Mouse (Mus musculus) MEL (cell line): Measurements from ENCODE around the gene Nup37. TPM values are rescaled to one million over a fixed set of nuclear protein-coding genes. Genes with fewer than 3 reads are reported as not detected.

Experiments
- DNase-seq: peaks from one replicate; pipeline ENCODE4 v3.0.0; 2011; ENCODE audit warnings: low read depth, low spot score
- H3K27ac ChIP-seq: 2 replicates; pipeline ENCODE4 v1.5.1; 2012; ENCODE audit warnings: low read depth, mild to moderate bottlenecking, control low read depth, low read length, moderate library complexity; ENCODE audit not compliant: control insufficient read depth
- H3K27me3 ChIP-seq, 2 experiments: fragments of 150-350 bp in 1 of 2; sonication (generic) in 1 of 2; 2 replicates each; pipeline ENCODE4 v1.6.1; 2012; ENCODE audit warnings: low read length in 2 of 2, mild to moderate bottlenecking in 2 of 2, improper control_type of control experiment in 1 of 2, moderate library complexity in 1 of 2; ENCODE audit not compliant: insufficient read depth in 2 of 2, control insufficient read depth in 1 of 2
- H3K36me3 ChIP-seq, 2 experiments: 2 replicates each; pipeline ENCODE4 v1.6.1; 2012 to 2014; ENCODE audit warnings: low read length in 2 of 2, improper control_type of control experiment in 1 of 2, inconsistent platforms in 1 of 2, mild to moderate bottlenecking in 1 of 2; ENCODE audit not compliant: insufficient read depth in 2 of 2, control insufficient read depth in 1 of 2
- H3K4me1 ChIP-seq, 2 experiments: fragments of 150-350 bp in 1 of 2; sonication (generic) in 1 of 2; 2 replicates each; pipeline ENCODE4 v1.6.1; 2012; ENCODE audit warnings: low read length in 2 of 2, improper control_type of control experiment in 1 of 2, mild to moderate bottlenecking in 1 of 2; ENCODE audit not compliant: insufficient read depth in 2 of 2, control insufficient read depth in 1 of 2
- H3K4me3 ChIP-seq, 2 experiments: fragments of 150-350 bp in 1 of 2; sonication (generic) in 1 of 2; 2 replicates each; pipeline ENCODE4 v1.5.1; 2012; ENCODE audit warnings: low read depth in 2 of 2, low read length in 2 of 2, mild to moderate bottlenecking in 2 of 2, moderate library complexity in 2 of 2, control low read depth in 1 of 2, improper control_type of control experiment in 1 of 2; ENCODE audit not compliant: control insufficient read depth in 1 of 2, insufficient read depth in 1 of 2
- H3K79me2 ChIP-seq: 2 replicates; pipeline ENCODE4 v1.6.1; 2012; ENCODE audit warnings: mild to moderate bottlenecking, low read length, moderate library complexity; ENCODE audit not compliant: control insufficient read depth, poor library complexity, insufficient read depth
- H3K9ac ChIP-seq: 2 replicates; pipeline ENCODE4 v1.6.1; 2012; ENCODE audit warnings: low read depth, mild to moderate bottlenecking, control low read depth, low read length, moderate library complexity; ENCODE audit not compliant: control insufficient read depth, poor library complexity, severe bottlenecking
- H3K9me3 ChIP-seq: fragments of 150-350 bp; sonication (generic); replicated peaks from 2 replicates; pipeline ENCODE4 v1.6.1; 2012; ENCODE audit warnings: mild to moderate bottlenecking, low read length, improper control_type of control experiment, moderate library complexity; ENCODE audit not compliant: insufficient read depth
- CHD1 ChIP-seq: IDR thresholded peaks from 2 replicates; pipeline ENCODE4 v1.6.1; 2012; ENCODE audit warnings: low read depth, mild to moderate bottlenecking, inconsistent platforms, low read length, improper control_type of control experiment
- CHD2 ChIP-seq: IDR thresholded peaks from 2 replicates; pipeline ENCODE4 v1.6.1; 2011; ENCODE audit warnings: low read length, improper control_type of control experiment
- CTCF ChIP-seq, 3 experiments: IDR thresholded peaks in 2 of 3; conservative IDR thresholded peaks in 1 of 3; 2 replicates each; pipeline ENCODE4 v1.5.1; 2011 to 2012; ENCODE audit warnings: low read length in 3 of 3, low read depth in 2 of 3, mild to moderate bottlenecking in 2 of 3, improper control_type of control experiment in 1 of 3, inconsistent platforms in 1 of 3, mixed read lengths in 1 of 3, moderate library complexity in 1 of 3; ENCODE audit not compliant: control insufficient read depth in 1 of 3, insufficient read depth in 1 of 3, poor library complexity in 1 of 3, severe bottlenecking in 1 of 3
- E2F4 ChIP-seq: IDR thresholded peaks from 2 replicates; pipeline ENCODE4 v1.6.1; 2011; ENCODE audit warnings: low read depth, low read length, improper control_type of control experiment, borderline replicate concordance
- ELF1 ChIP-seq: IDR thresholded peaks from 2 replicates; pipeline ENCODE4 v1.6.1; 2014; ENCODE audit warnings: low read depth, mild to moderate bottlenecking, inconsistent platforms, low read length, improper control_type of control experiment, moderate library complexity
- ETS1 ChIP-seq: IDR thresholded peaks from 2 replicates; pipeline ENCODE4 v1.6.1; 2012; ENCODE audit warnings: low read depth, mild to moderate bottlenecking, inconsistent platforms, low read length, improper control_type of control experiment, moderate library complexity
- GABPA ChIP-seq: IDR thresholded peaks from 2 replicates; pipeline ENCODE4 v1.6.1; 2012; ENCODE audit warnings: low read depth, mild to moderate bottlenecking, inconsistent platforms, low read length, improper control_type of control experiment, moderate library complexity
- GATA1 ChIP-seq: IDR thresholded peaks from 2 replicates; pipeline ENCODE4 v1.6.1; 2011; ENCODE audit warnings: low read depth, low read length, improper control_type of control experiment
- HCFC1 ChIP-seq: IDR thresholded peaks from 2 replicates; pipeline ENCODE4 v1.6.1; 2012; ENCODE audit warnings: low read depth, mild to moderate bottlenecking, inconsistent platforms, low read length, improper control_type of control experiment, moderate library complexity
- JUND ChIP-seq: IDR thresholded peaks from 2 replicates; pipeline ENCODE4 v1.6.1; 2011; ENCODE audit warnings: low read depth, mild to moderate bottlenecking, improper control_type of control experiment, low read length
- KAT2A ChIP-seq: conservative IDR thresholded peaks from 2 replicates; pipeline ENCODE4 v1.6.1; 2012; ENCODE audit warnings: low read depth, low read length, improper control_type of control experiment, inconsistent platforms
- MAX ChIP-seq: IDR thresholded peaks from 2 replicates; pipeline ENCODE4 v1.6.1; 2011; ENCODE audit warnings: low read length, improper control_type of control experiment
- MAZ ChIP-seq: IDR thresholded peaks from 2 replicates; pipeline ENCODE4 v1.6.1; 2012; ENCODE audit warnings: low read depth, mild to moderate bottlenecking, inconsistent platforms, low read length, improper control_type of control experiment
- MEF2A ChIP-seq: IDR thresholded peaks from 2 replicates; pipeline ENCODE4 v1.6.1; 2014; ENCODE audit warnings: low read depth, mild to moderate bottlenecking, inconsistent platforms, low read length, improper control_type of control experiment; ENCODE audit not compliant: poor library complexity, insufficient replicate concordance, severe bottlenecking; ENCODE audit errors: extremely low read depth
- MXI1 ChIP-seq: IDR thresholded peaks from 2 replicates; pipeline ENCODE4 v1.6.1; 2011; ENCODE audit warnings: mild to moderate bottlenecking, low read depth, low read length, improper control_type of control experiment
- MYC ChIP-seq: IDR thresholded peaks from 2 replicates; pipeline ENCODE4 v1.6.1; 2011; ENCODE audit warnings: low read depth, mild to moderate bottlenecking, low read length, improper control_type of control experiment, moderate library complexity
- NELFE ChIP-seq: IDR thresholded peaks from 2 replicates; pipeline ENCODE4 v1.6.1; 2011; ENCODE audit warnings: low read depth, low read length, improper control_type of control experiment
- NRF1 ChIP-seq: IDR thresholded peaks from 2 replicates; pipeline ENCODE4 v1.6.1; 2014; ENCODE audit warnings: low read depth, mild to moderate bottlenecking, inconsistent platforms, low read length, improper control_type of control experiment, moderate library complexity; ENCODE audit not compliant: poor library complexity, insufficient read depth, severe bottlenecking
- POLR2A ChIP-seq, 2 experiments: IDR thresholded peaks; 2 replicates each; pipeline ENCODE4 v1.6.1; 2011 to 2012; ENCODE audit warnings: low read length in 2 of 2, mild to moderate bottlenecking in 2 of 2, control low read depth in 1 of 2, improper control_type of control experiment in 1 of 2, low read depth in 1 of 2, moderate library complexity in 1 of 2; ENCODE audit not compliant: control insufficient read depth in 1 of 2, insufficient read depth in 1 of 2, poor library complexity in 1 of 2
- POLR2AphosphoS2 ChIP-seq: IDR thresholded peaks from 2 replicates; pipeline ENCODE4 v1.6.1; 2011; ENCODE audit warnings: low read length, improper control_type of control experiment
- POLR2AphosphoS5 ChIP-seq: IDR thresholded peaks from 2 replicates; pipeline ENCODE4 v1.6.1; 2012; ENCODE audit warnings: low read depth, borderline replicate concordance, mild to moderate bottlenecking, inconsistent platforms, low read length, moderate library complexity, mixed read lengths
- RAD21 ChIP-seq: IDR thresholded peaks from 2 replicates; pipeline ENCODE4 v1.6.1; 2011; ENCODE audit warnings: mild to moderate bottlenecking, low read depth, low read length, improper control_type of control experiment
- SIN3A ChIP-seq: IDR thresholded peaks from 2 replicates; pipeline ENCODE4 v1.6.1; 2012; ENCODE audit warnings: low read length, improper control_type of control experiment, inconsistent platforms
- SMC3 ChIP-seq: IDR thresholded peaks from 2 replicates; pipeline ENCODE4 v1.6.1; 2011; ENCODE audit warnings: low read depth, low read length, improper control_type of control experiment
- TAL1 ChIP-seq: IDR thresholded peaks from 2 replicates; pipeline ENCODE4 v1.6.1; 2012; ENCODE audit warnings: mild to moderate bottlenecking, inconsistent platforms, low read length, moderate library complexity, mixed read lengths
- TBP ChIP-seq: IDR thresholded peaks from 2 replicates; pipeline ENCODE4 v1.8.0; 2011; ENCODE audit warnings: low read depth, low read length, improper control_type of control experiment
- TCF12 ChIP-seq: IDR thresholded peaks from 2 replicates; pipeline ENCODE4 v1.6.1; 2014; ENCODE audit warnings: low read depth, mild to moderate bottlenecking, inconsistent platforms, low read length, improper control_type of control experiment, moderate library complexity
- UBTF ChIP-seq: IDR thresholded peaks from 2 replicates; pipeline ENCODE4 v1.6.1; 2012; ENCODE audit warnings: low read depth, mild to moderate bottlenecking, inconsistent platforms, low read length, improper control_type of control experiment, moderate library complexity, borderline replicate concordance; ENCODE audit not compliant: insufficient read depth
- USF2 ChIP-seq, 2 experiments: IDR thresholded peaks; 2 replicates each; pipeline ENCODE4 v1.6.1; 2011 to 2012; ENCODE audit warnings: improper control_type of control experiment in 2 of 2, low read length in 2 of 2, borderline replicate concordance in 1 of 2, inconsistent platforms in 1 of 2, low read depth in 1 of 2, mild to moderate bottlenecking in 1 of 2; ENCODE audit not compliant: insufficient read depth in 1 of 2
- ZC3H11A ChIP-seq: IDR thresholded peaks from 2 replicates; pipeline ENCODE4 v1.6.1; 2012; ENCODE audit warnings: low read depth, mild to moderate bottlenecking, inconsistent platforms, low read length, improper control_type of control experiment
- ZMIZ1 ChIP-seq: IDR thresholded peaks from 2 replicates; pipeline ENCODE4 v1.6.1; 2012; ENCODE audit warnings: low read depth, mild to moderate bottlenecking, inconsistent platforms, low read length, improper control_type of control experiment, moderate library complexity
- ZNF384 ChIP-seq: IDR thresholded peaks from 2 replicates; pipeline ENCODE4 v1.6.1; 2012; ENCODE audit warnings: low read depth, mild to moderate bottlenecking, inconsistent platforms, low read length, improper control_type of control experiment
- polyA plus RNA-seq, 2 experiments: library from polyadenylated mRNA; stranded (reverse) in 1 of 2; unstranded in 1 of 2; fragments of >175 nt in 1 of 2; fragments of >200 nt in 1 of 2; gene quantifications; 2 replicates each; pipeline versions ENCODE4 v1.2.1 to v1.2.4; 2012; ENCODE audit warnings: low replicate concordance in 2 of 2, low read depth in 1 of 2; ENCODE audit not compliant: insufficient read length in 2 of 2, insufficient read depth in 1 of 2, missing spikeins in 1 of 2
- total RNA-seq: library from RNA; depleted of rRNA; stranded (reverse); fragments of 300-350 nt; gene quantifications from 2 replicates; pipeline ENCODE4 v1.2.3, GENCODE M21; 2012; rRNA removed

Nup37 gene
- total RNA-seq: 109 and 118 TPM in 2 replicates
- polyA plus RNA-seq: 100 to 1,000 TPM in 1 of 2 experiments, 10 to 100 TPM in 1; 85.4 to 193 TPM

GRCm38 (mm10) chr10:88146707-88147477 is at the start of gene Nup37, which contains the start of gene Parpbp:
Gene Nup37 (plus strand): TSS chr10:88146992.
Gene Parpbp (minus strand): TSS chr10:88146941.
- Histone ChIP-seq H3K4me3 (peak within 1 kb of the TSS; percentile 82 to 99), H3K79me2 (peaks cover 28% of the 10 kb centered on the region), H3K4me1 (peaks cover 2 to 11% of the 10 kb centered on the region in 2 experiments; a peak in 3 of 4 replicates), H3K36me3 (peaks cover 8 to 21% of the 10 kb centered on the region in 2 experiments), H3K27me3 (no peaks in the 10 kb centered on the region), H3K9me3 (no peaks in the 10 kb centered on the region), H3K27ac (peak within 1 kb of the TSS; percentile 46), H3K9ac (peak within 1 kb of the TSS; percentile 95)
- peak; percentile 92 for DNase-seq
- TF ChIP-seq GABPA (no peak), NELFE (peak; percentile 87), POLR2AphosphoS2 (peak; percentile 86; the same call in 1 of the 2 replicates), ELF1 (peak; percentile 91), ZMIZ1 (peak; percentile 79), UBTF (no peak), HCFC1 (peak; percentile 91), POLR2A (IDR thresholded peaks at IDR 0.05; ENCODE audit: control insufficient read depth in 1 of 2, insufficient read depth in 1 of 2, low read depth in 1 of 2, low read length in 2 of 2, poor library complexity in 1 of 2) (peak; percentile 89 to 92), CHD1 (no peak), RAD21 (no peak), TBP (peak; percentile 65), JUND (no peak), ZC3H11A (no peak), MAZ (no peak), E2F4 (0 out of 2 replicates have a peak, but pooled peaks have one; percentile 51), MAX (peak; percentile 74), MEF2A (0 out of 2 replicates have a peak, but pooled peaks have one; percentile 37), ZNF384 (no peak), TCF12 (peak; percentile 65), CHD2 (peak; percentile 93), TAL1 (no peak), ETS1 (no peak), SIN3A (peak; percentile 95), GATA1 (no peak), MYC (peak; percentile 88; the same call in 1 of the 2 replicates), USF2 (IDR thresholded peaks at IDR 0.05; ENCODE audit: borderline replicate concordance in 1 of 2, insufficient read depth in 1 of 2, low read depth in 1 of 2, low read length in 2 of 2) (no peak), KAT2A (peak; percentile 74), CTCF (IDR thresholded peaks at IDR 0.05 in 2 of 3, conservative IDR thresholded peaks at IDR 0.05 in 1 of 3; ENCODE audit: control insufficient read depth in 1 of 3, insufficient read depth in 1 of 3, low read depth in 2 of 3, low read length in 3 of 3, poor library complexity in 1 of 3, severe bottlenecking in 1 of 3) (no peak), POLR2AphosphoS5 (0 out of 2 replicates have a peak, but pooled peaks have one; percentile 28), SMC3 (no peak), NRF1 (0 out of 2 replicates have a peak, but pooled peaks have one; percentile 40), MXI1 (peak; percentile 92)
